Mouse (Mus musculus) erythroblast, embryonic 14.5 days (primary cell): ENCODE data around the gene Gm26558.

Source experiments
- GATA1 ChIP-seq: IDR thresholded peaks from 2 replicates; pipeline ENCODE4 v1.6.1; 2012; ENCODE audit warnings: low read length, inconsistent platforms, mixed read lengths
- TAL1 ChIP-seq: IDR thresholded peaks from 3 replicates; pipeline ENCODE4 v1.6.1; 2012; ENCODE audit warnings: low read length, inconsistent platforms, mixed read lengths

DNA sequence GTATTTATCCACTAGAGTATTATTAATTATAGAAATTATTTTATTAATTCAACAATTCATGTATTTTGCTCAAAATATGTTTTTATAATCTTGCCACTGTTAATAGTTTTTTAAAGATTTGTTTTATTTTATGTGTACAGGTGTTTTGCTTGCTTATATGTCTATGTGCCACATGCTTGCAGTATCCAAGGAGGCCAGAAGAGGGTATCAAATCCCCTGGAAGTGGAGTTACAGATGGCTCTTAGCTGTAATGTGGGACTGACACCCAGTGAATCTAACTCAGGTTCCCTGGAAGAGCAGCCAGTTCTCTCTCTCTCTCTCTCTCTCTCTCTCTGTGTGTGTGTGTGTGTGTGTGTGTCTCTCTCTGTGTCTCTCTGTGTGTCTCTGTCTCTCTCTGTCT, 20.9 kb downstream of the Gm26558 start:
- TF ChIP-seq GATA1: no peak
- no peak for TF ChIP-seq TAL1
